Mouse (Mus musculus) C2C12 (cell line): ENCODE measurements around the gene Plekhg2. TPM values are rescaled to one million over a fixed set of nuclear protein-coding genes. Genes with fewer than 3 reads are reported as not detected.
A peak's percentile ranks its signal among the peaks of the same experiment; 100 is the strongest.

Experiments used
- H3K27me3 ChIP-seq: one replicate; pipeline ENCODE4 v1.6.1; 2011; ENCODE audit not compliant: control insufficient read depth, insufficient read depth, insufficient read length
- H3K36me3 ChIP-seq: one replicate; pipeline ENCODE4 v1.6.1; 2011; ENCODE audit not compliant: control insufficient read depth, insufficient read depth
- H3K4me3 ChIP-seq: one replicate; pipeline ENCODE4 v1.5.1; 2011; ENCODE audit warnings: mild to moderate bottlenecking, control low read depth; ENCODE audit not compliant: poor library complexity, insufficient read depth, severe bottlenecking
- H3K79me2 ChIP-seq: one replicate; pipeline ENCODE4 v1.6.1; 2011; ENCODE audit not compliant: control insufficient read depth, insufficient read depth
- H3K79me3 ChIP-seq: one replicate; pipeline ENCODE4 v1.6.1; 2011; ENCODE audit warnings: low read depth, control low read depth
- H3ac ChIP-seq: one replicate; pipeline ENCODE3; 2011; ENCODE audit warnings: low read depth; ENCODE audit not compliant: control insufficient read depth, insufficient read length
- CEBPB ChIP-seq: IDR thresholded peaks from one replicate; pipeline ENCODE4 v1.6.1; 2011; ENCODE audit warnings: low read depth, mild to moderate bottlenecking, control low read depth, moderate library complexity
- CTCF ChIP-seq: IDR thresholded peaks from one replicate; pipeline ENCODE4 v1.5.1; 2011; ENCODE audit not compliant: control insufficient read depth, insufficient read depth, insufficient read length
- FOSL1 ChIP-seq: IDR thresholded peaks from one replicate; pipeline ENCODE4 v1.8.0; 2011; ENCODE audit warnings: mild to moderate bottlenecking, low read length; ENCODE audit not compliant: poor library complexity, insufficient read depth, severe bottlenecking
- MAX ChIP-seq: IDR thresholded peaks from one replicate; pipeline ENCODE4 v1.6.1; 2011; ENCODE audit warnings: mild to moderate bottlenecking, control low read depth
- MYOD1 ChIP-seq: IDR thresholded peaks from one replicate; pipeline ENCODE4 v1.6.1; 2011; ENCODE audit warnings: low read depth; ENCODE audit not compliant: control insufficient read depth, insufficient read length
- MYOG ChIP-seq: IDR thresholded peaks from one replicate; pipeline ENCODE4 v1.6.1; 2011; ENCODE audit not compliant: control insufficient read depth, insufficient read length; ENCODE audit errors: extremely low read depth
- USF1 ChIP-seq: IDR thresholded peaks from one replicate; pipeline ENCODE4 v1.6.1; 2011; ENCODE audit warnings: low read depth, mild to moderate bottlenecking, control low read depth, moderate library complexity
- polyA plus RNA-seq: library from polyadenylated mRNA; unstranded; fragments of >200 nt; fragmentation: generic; extraction: Trizol; gene quantifications from one replicate; pipeline ENCODE4 v1.2.1, GENCODE M21; 2012; ENCODE audit warnings: missing spikeins

Plekhg2 gene
- polyA plus RNA-seq, 1 experiment = 29.0 TPM

GRCm38 (mm10) chr7:28339213-28339917, 33.0 kb downstream of the Plekhg2 start:
- peak overlapping the region; percentile 92 for H3K4me3 ChIP-seq
- peaks cover 38% of the 10 kb centered on the region for H3K79me3 ChIP-seq
- peaks cover 43% of the 10 kb centered on the region for H3K79me2 ChIP-seq
- no peaks in the 10 kb centered on the region for H3K27me3 ChIP-seq
- H3K36me3 ChIP-seq = peaks cover 15% of the 10 kb centered on the region
- H3ac ChIP-seq = no peak overlapping the region
- no peak for TF ChIP-seq FOSL1
- TF ChIP-seq MAX = no peak
- no peak for TF ChIP-seq MYOG
- no peak for TF ChIP-seq CTCF
- no peak for TF ChIP-seq MYOD1
- TF ChIP-seq CEBPB = no peak
- no peak for TF ChIP-seq USF1

DNA sequence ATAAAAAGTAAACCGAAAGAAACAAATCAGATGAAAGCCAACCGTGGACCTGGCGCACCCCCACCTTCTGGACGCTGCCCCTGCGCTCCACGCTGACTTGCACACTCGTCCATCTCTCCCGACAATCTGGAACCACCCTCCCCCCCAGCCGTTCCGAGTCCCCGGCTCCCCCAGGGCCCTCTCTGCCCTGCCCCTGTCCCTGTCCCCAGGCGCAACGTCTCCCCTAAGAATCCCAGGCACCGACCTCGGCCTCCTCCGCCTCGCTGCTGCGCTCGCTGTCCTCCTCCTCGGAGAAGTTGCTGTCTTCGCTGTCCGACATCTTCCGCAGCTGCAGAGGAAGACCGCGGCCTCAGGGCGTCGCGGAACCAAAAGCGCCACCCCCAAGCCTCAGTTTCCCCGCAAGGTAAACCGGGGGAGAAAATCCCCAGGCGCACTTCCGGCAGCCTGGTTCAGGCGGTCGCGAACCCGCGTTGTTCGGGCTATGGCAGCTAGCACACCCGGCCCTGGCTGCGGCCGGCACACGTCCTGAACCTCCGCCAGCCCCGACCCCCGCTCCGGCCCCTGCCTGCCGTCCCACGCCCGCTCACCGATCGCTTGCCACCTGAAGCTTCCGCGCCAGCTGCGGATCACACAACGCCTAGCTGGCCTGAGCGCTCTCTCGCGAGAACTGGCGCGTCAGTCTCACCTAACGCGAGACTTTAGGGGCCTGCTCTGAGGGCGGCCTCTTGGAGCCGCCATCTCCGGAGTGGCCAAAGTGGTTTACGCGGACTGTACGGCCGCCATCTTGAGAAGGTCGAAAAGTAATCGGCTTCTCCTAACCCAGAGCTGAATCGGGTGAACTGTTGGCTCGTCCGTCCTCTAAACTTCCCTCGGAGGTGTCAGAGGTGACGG, 34.0 kb downstream of the Plekhg2 start, which contains the start of gene Supt5:
Supt5 (minus strand) TSS at position 639 of the 891 bp plus-strand sequence.
- Histone ChIP-seq H3K79me3 (peaks cover 44% of the 10 kb centered on the region), H3ac (peak within 1 kb of the TSS; percentile 80), H3K27me3 (no peaks in the 10 kb centered on the region), H3K36me3 (peaks cover 15% of the 10 kb centered on the region), H3K79me2 (peaks cover 53% of the 10 kb centered on the region), H3K4me3 (peak within 1 kb of the TSS; percentile 92)
- TF ChIP-seq MYOG = no peak
- TF ChIP-seq MYOD1 = no peak
- no peak for TF ChIP-seq CTCF
- TF ChIP-seq USF1 = no peak
- TF ChIP-seq FOSL1 = no peak
- no peak for TF ChIP-seq MAX
- no peak for TF ChIP-seq CEBPB

GRCm38 (mm10) chr7:28335471-28335870, 36.9 kb downstream of the Plekhg2 start:
- no peak overlapping the region for H3ac ChIP-seq
- H3K4me3 ChIP-seq = no peak overlapping the region
- peaks cover 25% of the 10 kb centered on the region for H3K36me3 ChIP-seq
- H3K79me2 ChIP-seq = peaks cover 75% of the 10 kb centered on the region
- no peaks in the 10 kb centered on the region for H3K27me3 ChIP-seq
- TF ChIP-seq MYOG = no peak
- TF ChIP-seq MAX = no peak
- H3K79me3 ChIP-seq = peaks cover 56% of the 10 kb centered on the region

- H3K79me2 ChIP-seq = peaks cover 75% of the 10 kb centered on the region
- TF ChIP-seq USF1 = no peak
- no peak for TF ChIP-seq FOSL1
- TF ChIP-seq CTCF = no peak
- no peak for TF ChIP-seq MYOG
- no peak for TF ChIP-seq CEBPB
- no peak for TF ChIP-seq MYOD1
- TF ChIP-seq MAX = no peak
- no peaks in the 10 kb centered on the region for H3K27me3 ChIP-seq
- no peak overlapping the region for H3ac ChIP-seq
- peaks cover 56% of the 10 kb centered on the region for H3K79me3 ChIP-seq
- peaks cover 31% of the 10 kb centered on the region for H3K36me3 ChIP-seq
- no peak overlapping the region for H3K4me3 ChIP-seq
Measured at GRCm38 (mm10) chr7:28334534-28334933, 37.9 kb downstream of the Plekhg2 start.

DNA sequence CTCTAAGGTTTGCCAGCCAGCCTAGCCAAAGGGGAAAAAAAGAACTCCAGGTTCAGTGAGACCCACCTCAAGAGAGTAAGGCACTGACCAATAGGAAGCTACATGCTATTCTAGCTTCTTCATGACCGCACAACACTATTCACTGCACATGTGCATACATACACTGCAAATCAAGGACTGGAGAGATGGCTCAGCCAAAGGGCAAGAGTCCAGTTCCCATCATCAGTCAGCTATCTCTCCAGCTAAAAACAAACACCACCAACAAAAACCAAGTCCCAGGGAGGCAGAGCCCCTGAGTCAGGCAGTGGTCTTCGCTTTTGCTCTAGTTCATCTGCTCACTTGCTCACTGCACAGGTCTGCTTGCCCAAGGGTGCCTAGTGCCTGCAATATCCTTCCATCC, 44.1 kb downstream of the Plekhg2 start:
- Histone ChIP-seq H3ac (no peak overlapping the region), H3K4me3 (no peak overlapping the region), H3K79me2 (peaks cover 22% of the 10 kb centered on the region), H3K79me3 (peaks cover 11% of the 10 kb centered on the region), H3K36me3 (peaks cover 56% of the 10 kb centered on the region), H3K27me3 (no peaks in the 10 kb centered on the region)
- no peak for TF ChIP-seq USF1
- TF ChIP-seq CEBPB = no peak
